ENCODE assay signal across 19 mouse cellular contexts in the genomic region with DNA sequence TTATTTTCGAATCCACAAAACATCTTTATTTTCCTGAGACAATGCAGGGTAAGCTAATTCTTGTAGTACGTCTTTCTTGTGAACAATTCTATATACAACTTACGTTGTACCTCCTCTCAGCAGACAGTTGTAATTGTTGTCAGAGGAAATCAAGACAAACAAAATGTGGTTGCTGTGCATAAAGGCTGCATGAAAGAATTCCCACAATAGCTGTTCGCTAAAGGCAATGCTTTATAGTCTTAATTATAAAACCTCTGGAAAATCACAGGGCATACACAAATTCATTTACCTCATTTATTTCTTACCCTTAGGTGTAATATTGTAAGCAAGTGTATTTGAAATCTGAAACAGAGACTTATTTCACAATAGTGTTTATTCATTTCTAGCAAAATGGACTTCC.
"Had no signal": no experiment of that assay in that cellular context is flagged by ENCODE, and none has a peak within 500 bp of the region (broad histone marks: within the 10 kb centered on the region; RNA-seq: fewer than 3 reads in every experiment).

No protein-coding gene starts in this region.

- H3K9ac ChIP-seq: liver, embryonic 13.5 days; liver, embryonic 15.5 days; liver, postnatal 0 days; lung, embryonic 15.5 days; midbrain, embryonic 13.5 days; stomach, embryonic 15.5 days had no signal

- ATAC-seq: liver, postnatal 0 days; lung, postnatal 0 days; midbrain, embryonic 13.5 days; midbrain, embryonic 16.5 days had no signal

- H3K4me1 ChIP-seq: liver, embryonic 13.5 days; liver, embryonic 15.5 days; lung, embryonic 15.5 days; megakaryocyte, embryonic 14.5 days; midbrain, embryonic 13.5 days; stomach, embryonic 15.5 days had no signal

- H3K4me3 ChIP-seq: liver, embryonic 13.5 days; liver, embryonic 15.5 days; lung, embryonic 15.5 days; megakaryocyte, embryonic 14.5 days; midbrain, embryonic 13.5 days; stomach, embryonic 15.5 days had no signal

- DNase-seq: liver, embryonic 13.5 days; liver, postnatal 0 days; lung, adult 2 months; lung, postnatal 14 days; lung, postnatal 36 days; right cerebral cortex, postnatal 14 days; thymus, adult 2 months; thymus, postnatal 14 days; thymus, postnatal 36 days had no signal

- H3K27me3 ChIP-seq: liver, embryonic 13.5 days; liver, embryonic 15.5 days; lung, embryonic 15.5 days; megakaryocyte, embryonic 14.5 days; midbrain, embryonic 13.5 days; stomach, embryonic 15.5 days had no signal

- H3K4me2 ChIP-seq: liver, embryonic 13.5 days; liver, embryonic 15.5 days; lung, embryonic 15.5 days; midbrain, embryonic 11.5 days; midbrain, embryonic 13.5 days; stomach, embryonic 15.5 days had no signal

- H3K36me3 ChIP-seq: liver, embryonic 13.5 days; liver, embryonic 15.5 days; lung, embryonic 15.5 days; midbrain, embryonic 13.5 days; stomach, embryonic 15.5 days had no signal

- H3K9me3 ChIP-seq: liver, embryonic 13.5 days; liver, embryonic 15.5 days; lung, embryonic 15.5 days; megakaryocyte, embryonic 14.5 days; midbrain, embryonic 13.5 days; stomach, embryonic 15.5 days had no signal

- H3K27ac ChIP-seq: liver, embryonic 13.5 days; liver, embryonic 15.5 days; lung, embryonic 15.5 days; macrophage; midbrain, embryonic 13.5 days; stomach, embryonic 15.5 days; stomach, postnatal 0 days had no signal
